Mouse (Mus musculus) cerebellum, adult 2 months (tissue): Measurements from ENCODE around the gene Fam3b. TPM values are rescaled to one million over a fixed set of nuclear protein-coding genes. Genes with fewer than 3 reads are reported as not detected.

Source experiments
- DNase-seq, 2 experiments: peaks; one replicate each; pipeline ENCODE4 v3.0.0; 2021
- H3K27ac ChIP-seq: fragments of 200-500 bp; 2 replicates; pipeline ENCODE4 v1.5.1; 2012; ENCODE audit warnings: low read length, control low read depth, inconsistent platforms; ENCODE audit not compliant: insufficient read depth
- H3K27me3 ChIP-seq: fragments of 200-500 bp; 2 replicates; pipeline ENCODE4 v1.6.1; 2012; ENCODE audit warnings: inconsistent platforms, mild to moderate bottlenecking, low read length, moderate library complexity; ENCODE audit not compliant: control insufficient read depth, insufficient read depth
- H3K4me1 ChIP-seq: fragments of 200-500 bp; 2 replicates; pipeline ENCODE4 v1.6.1; 2011; ENCODE audit warnings: low read length; ENCODE audit not compliant: control insufficient read depth, insufficient read depth
- H3K4me3 ChIP-seq: fragments of 200-500 bp; replicated peaks from 2 replicates; pipeline ENCODE3; 2011; ENCODE audit warnings: mild to moderate bottlenecking, low read depth, low read length, control low read depth; ENCODE audit not compliant: insufficient read depth
- CTCF ChIP-seq: fragments of 200-500 bp; IDR thresholded peaks from 2 replicates; pipeline ENCODE4 v1.5.1; 2011; ENCODE audit warnings: low read depth, mild to moderate bottlenecking, control low read depth, low read length, moderate library complexity, borderline replicate concordance; ENCODE audit not compliant: insufficient read depth
- POLR2A ChIP-seq: fragments of 200-500 bp; IDR thresholded peaks from 2 replicates; pipeline ENCODE4 v1.6.1; 2011; ENCODE audit warnings: low read length, control low read depth, borderline replicate concordance; ENCODE audit not compliant: insufficient read depth
- WGBS: fragments of 180-500 bp; shearing (Covaris S2); methylation state at CpG from one replicate; pipeline ENCODE4 v1.1.7; 2018; 5-methylcytosine and 5-hydroxymethylcytosine counted together
- polyA plus RNA-seq: library from polyadenylated mRNA; depleted of rRNA; stranded (reverse); fragments of >200 nt; gene quantifications from 2 replicates; pipeline ENCODE4 v1.2.3, GENCODE M21; 2012; rRNA removed

Gene Fam3b
- polyA plus RNA-seq, result not detected in 2 replicates

DNA sequence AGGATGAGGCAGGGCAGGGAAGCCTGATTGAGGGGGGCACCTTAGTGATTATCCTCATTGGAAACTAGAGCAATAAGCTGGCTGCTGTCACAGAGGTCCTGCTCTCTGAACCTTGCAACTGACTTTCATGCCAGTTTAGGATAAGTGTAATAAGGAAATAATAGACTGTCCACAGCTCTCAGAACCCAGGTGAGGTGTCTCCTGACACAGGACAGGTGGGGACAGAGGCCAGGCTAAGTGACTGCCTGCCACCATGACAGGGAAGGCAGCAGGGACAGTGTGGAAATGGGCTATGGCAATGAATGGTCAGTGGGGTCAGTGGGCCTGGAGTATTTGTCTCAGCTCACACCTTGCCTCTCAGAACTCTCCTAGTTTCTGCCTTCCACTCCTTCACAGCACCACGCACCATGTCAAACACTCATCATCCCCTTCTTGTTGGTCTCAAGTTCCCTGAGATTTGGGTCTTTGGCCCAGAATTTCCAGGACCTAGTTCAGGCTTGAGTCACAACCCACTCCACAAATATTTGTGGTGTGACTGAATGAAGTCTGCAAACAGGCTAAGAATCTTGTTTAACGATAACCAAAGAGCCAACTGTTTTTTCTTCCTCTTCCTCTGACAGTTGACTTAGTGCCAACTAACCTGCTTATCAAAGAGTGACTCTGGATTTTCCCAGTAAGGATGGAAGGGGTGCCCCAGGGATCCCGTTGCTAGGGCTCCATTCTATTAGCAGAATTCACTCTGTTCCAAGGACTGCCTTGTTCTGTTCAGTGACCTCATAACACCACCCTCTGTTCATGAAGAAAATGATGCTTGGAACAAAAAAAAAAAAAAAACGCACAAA is at the start of gene Fam3b:
TSS of gene Fam3b (minus strand) at position 718 of the 842 bp plus-strand sequence.
- Histone ChIP-seq H3K4me3 (no peak within 1 kb of the TSS), H3K4me1 (no peaks in the 10 kb centered on the region), H3K27me3 (no peaks in the 10 kb centered on the region), H3K27ac (no peak within 1 kb of the TSS)
- DNase-seq, result no peak
- 45% methylated on average over 4 of the region's 4 CpGs for WGBS
- no peak for TF ChIP-seq POLR2A
- no peak for TF ChIP-seq CTCF

DNA sequence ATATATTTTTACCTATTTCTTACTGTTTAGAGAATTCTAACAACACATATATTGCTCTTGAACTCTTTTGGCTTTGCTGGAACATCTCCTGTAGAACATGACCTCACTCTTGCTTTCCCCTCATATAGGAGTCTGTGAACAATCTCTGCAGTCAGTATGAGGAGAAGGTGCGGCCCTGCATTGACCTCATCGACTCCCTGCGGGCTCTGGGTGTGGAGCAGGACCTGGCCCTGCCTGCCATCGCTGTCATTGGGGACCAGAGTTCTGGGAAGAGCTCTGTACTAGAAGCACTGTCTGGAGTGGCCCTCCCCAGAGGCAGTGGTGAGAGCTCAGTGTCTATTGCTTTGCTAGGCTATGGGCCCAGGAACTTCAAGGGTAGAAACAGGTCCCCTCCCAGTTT is 29.7 kb upstream of the Fam3b start:
- WGBS, result 74% methylated on average over 4 of the region's 4 CpGs

DNA sequence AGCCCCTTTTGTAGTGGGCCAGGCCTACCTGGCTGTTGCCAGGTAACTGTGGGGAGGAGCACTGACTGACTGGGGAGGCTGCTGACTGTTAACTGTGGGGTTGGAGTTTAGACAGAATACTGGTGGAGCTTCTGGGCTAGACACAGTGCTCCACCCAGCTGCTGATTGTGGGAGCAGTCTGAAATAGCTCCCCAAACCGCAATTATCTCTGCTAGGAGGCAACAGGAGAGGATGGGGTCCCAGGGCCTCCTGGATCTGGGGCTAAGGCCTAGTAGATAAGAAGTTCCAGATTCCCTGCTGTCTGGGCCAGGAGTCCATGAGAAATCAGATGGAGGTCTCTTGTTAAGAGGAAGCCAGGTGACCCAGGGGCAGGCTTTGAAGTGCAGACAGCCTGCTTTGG is 22.2 kb upstream of the Fam3b start:
- Histone ChIP-seq H3K4me1 (0 out of 2 replicates have a peak, but pooled peaks cover 4% of the 10 kb centered on the region), H3K4me3 (no peak overlapping the region), H3K27ac (no peak overlapping the region), H3K27me3 (no peaks in the 10 kb centered on the region)
- TF ChIP-seq CTCF, result no peak
- TF ChIP-seq POLR2A, result no peak
- WGBS, result 70% methylated on average over 1 of the region's 1 CpGs
- DNase-seq, result no peak

More for the DNA sequence above, 29.7 kb upstream of the Fam3b start:
- H3K27ac ChIP-seq, result no peak overlapping the region
- DNase-seq, result no peak
- H3K27me3 ChIP-seq, result no peaks in the 10 kb centered on the region
- H3K4me3 ChIP-seq, result no peak overlapping the region
- no peaks in the 10 kb centered on the region for H3K4me1 ChIP-seq
- TF ChIP-seq CTCF (no peak), POLR2A (no peak)

DNA sequence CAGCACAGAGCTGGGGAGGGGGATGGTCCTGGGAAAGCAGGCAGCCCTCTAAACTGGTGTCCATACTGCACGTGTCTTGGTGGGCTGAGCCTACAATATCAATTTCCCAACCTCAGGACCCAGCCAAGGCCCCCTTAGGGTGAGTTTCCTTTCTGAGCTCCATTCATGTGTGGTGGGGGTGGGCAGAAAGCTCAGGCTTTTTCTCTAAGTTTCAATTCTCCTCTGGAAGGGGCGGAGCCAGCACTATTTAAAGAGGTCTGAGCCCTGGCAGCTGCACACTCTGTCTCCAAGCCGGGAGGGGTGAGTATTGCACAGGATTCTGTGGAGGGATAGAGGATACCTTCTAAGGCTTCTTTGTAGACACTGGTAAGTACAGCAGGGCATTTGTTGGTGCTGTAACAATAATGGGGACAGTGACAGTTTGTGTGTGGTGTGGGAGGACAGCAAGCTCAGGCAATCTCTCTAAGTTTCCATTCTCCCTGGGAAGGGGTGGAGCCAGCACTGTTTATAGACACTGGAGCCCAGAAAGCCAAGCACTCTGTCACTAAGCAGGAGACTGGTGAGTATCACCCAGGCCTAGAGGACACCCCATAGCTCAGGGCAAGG is 21.3 kb upstream of the Fam3b start:
- peak; percentile 10 to 12 for DNase-seq
- 47% methylated on average over 3 of the region's 3 CpGs for WGBS
- no peak for TF ChIP-seq CTCF
- no peaks in the 10 kb centered on the region for H3K27me3 ChIP-seq
- 0 out of 2 replicates have a peak, but pooled peaks cover 4% of the 10 kb centered on the region for H3K4me1 ChIP-seq
- H3K27ac ChIP-seq, result no peak overlapping the region
- H3K4me3 ChIP-seq, result no peak overlapping the region

DNA sequence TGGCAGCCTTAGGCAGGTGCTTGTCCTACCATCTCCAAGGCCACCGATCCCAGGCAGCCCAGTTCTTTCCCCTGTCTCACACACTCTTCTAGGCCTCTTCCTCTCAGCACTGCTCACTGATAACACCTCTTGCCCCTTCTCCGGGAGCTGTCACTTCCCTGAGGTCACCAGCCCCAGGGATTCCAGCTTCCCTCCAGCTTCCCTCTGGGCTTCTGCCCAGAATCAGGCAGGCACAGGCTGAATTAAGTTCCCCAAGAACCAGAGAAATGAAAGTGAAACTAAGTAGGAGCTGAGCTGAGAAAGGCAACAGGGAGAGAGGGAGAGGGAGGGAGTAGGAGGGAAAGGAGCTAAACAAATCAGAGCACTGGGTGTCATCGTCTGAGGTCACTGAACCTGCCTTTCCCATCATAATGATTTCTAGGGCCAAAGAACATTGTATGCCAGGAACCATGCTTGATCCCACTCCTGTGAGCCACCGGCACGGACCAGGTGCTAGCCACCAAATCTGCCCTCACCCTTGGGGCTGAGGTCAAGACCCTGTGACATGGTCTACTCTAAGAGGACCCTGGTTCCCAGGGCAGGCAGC is 20.4 kb upstream of the Fam3b start:
- DNase-seq, result peak; percentile 23 to 25
- Histone ChIP-seq H3K27ac (peak overlapping the region; percentile 65; the same call in 1 of the 2 replicates), H3K27me3 (no peaks in the 10 kb centered on the region), H3K4me1 (0 out of 2 replicates have a peak, but pooled peaks cover 4% of the 10 kb centered on the region), H3K4me3 (no peak overlapping the region)
- whole genome bisulfite sequencing, result 24% methylated on average over 5 of the region's 5 CpGs
- no peak for TF ChIP-seq POLR2A
- no peak for TF ChIP-seq CTCF

DNA sequence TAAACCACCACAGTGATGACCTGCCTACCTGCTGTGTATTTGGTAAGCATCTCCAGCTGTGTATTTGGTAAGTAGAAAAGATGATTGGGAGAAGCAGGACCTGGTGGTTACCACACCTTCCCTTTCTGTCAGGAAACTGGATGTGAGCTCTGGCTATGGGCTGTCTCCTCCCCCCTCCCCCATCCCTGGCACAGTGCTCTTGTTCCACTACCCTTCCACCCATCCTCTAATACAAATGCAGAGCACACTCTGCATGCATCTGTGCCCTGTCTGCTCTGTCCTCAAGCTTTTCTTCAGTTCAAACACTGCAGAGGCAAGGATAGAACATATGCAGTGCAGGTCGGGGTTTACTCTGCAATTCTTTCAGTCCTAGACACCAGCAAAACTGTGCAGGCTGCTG is 19.8 kb upstream of the Fam3b start:
- DNase-seq, result no peak
- peak overlapping the region; percentile 65; the same call in 1 of the 2 replicates for H3K27ac ChIP-seq
- no peak overlapping the region for H3K4me3 ChIP-seq
- no peak for TF ChIP-seq POLR2A
- no peak for TF ChIP-seq CTCF
- 43% methylated on average over 1 of the region's 1 CpGs for WGBS
- no peaks in the 10 kb centered on the region for H3K27me3 ChIP-seq
- 0 out of 2 replicates have a peak, but pooled peaks cover 4% of the 10 kb centered on the region for H3K4me1 ChIP-seq

DNA sequence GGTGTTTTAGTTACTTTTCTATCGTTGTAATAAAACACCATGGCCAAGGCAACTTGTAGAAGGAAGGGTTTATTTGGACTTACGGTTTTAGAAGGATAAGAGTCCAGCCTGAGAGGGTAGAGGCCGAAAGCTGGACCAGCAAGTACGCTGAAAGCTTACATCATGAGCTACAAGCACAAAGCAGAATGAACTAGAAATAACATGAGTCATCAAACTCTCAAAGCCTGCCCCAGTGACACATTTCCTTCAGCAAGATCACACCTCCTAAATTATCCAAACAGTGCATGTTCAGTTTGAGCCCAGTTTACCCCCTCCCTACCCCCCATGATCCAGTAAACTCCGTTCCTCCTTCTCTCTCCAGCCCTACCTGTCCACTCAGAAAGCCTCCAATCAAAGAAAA is 19.1 kb upstream of the Fam3b start:
- Histone ChIP-seq H3K4me1 (0 out of 2 replicates have a peak, but pooled peaks cover 4% of the 10 kb centered on the region), H3K27me3 (no peaks in the 10 kb centered on the region), H3K4me3 (no peak overlapping the region), H3K27ac (no peak overlapping the region)
- 93% methylated on average over 5 of the region's 5 CpGs for WGBS
- TF ChIP-seq CTCF, result no peak
- no peak for TF ChIP-seq POLR2A
- DNase-seq, result no peak
